Mouse (Mus musculus) left cerebral cortex, postnatal 4 days (tissue): Measurements from ENCODE around the gene Klhl24. TPM values are rescaled to one million over a fixed set of nuclear protein-coding genes. Genes with fewer than 3 reads are reported as not detected.

Experiments
- DNase-seq: peaks from one replicate; pipeline ENCODE4 v3.0.0-alpha.2; 2022
- intact Hi-C: fragments of 180-260 bp; cut with DNase I; formaldehyde crosslinking; loops from one replicate; pipeline ENCODE4 v1.15.1; 2025
- total RNA-seq, 2 experiments: library from RNA; stranded (reverse); gene quantifications; 2 replicates each; pipeline ENCODE4 v1.2.3; 2021

Klhl24 gene
- total RNA-seq, 2 experiments from 2014 or later: 73.1 to 73.4 TPM

- intact Hi-C loops: no loop called here
- peak; percentile 86 for DNase-seq
Observed at GRCm38 (mm10) chr16:20140772-20141531, 43.6 kb downstream of the Klhl24 start, which contains the start of gene Yeats2. Gene Yeats2, plus strand, starts transcription at chr16:20141063.

- intact Hi-C loops: no loop called here
- no peak for DNase-seq
Observed at GRCm38 (mm10) chr16:20144568-20144967, 47.2 kb downstream of the Klhl24 start.

GRCm38 (mm10) chr16:20151991-20152390, 54.6 kb downstream of the Klhl24 start:
- intact Hi-C loops: no loop called here
- DNase-seq: no peak

GRCm38 (mm10) chr16:20153742-20154141, 56.4 kb downstream of the Klhl24 start:
- intact Hi-C loops: no loop called here
- DNase-seq: no peak

GRCm38 (mm10) chr16:20160130-20160529, 62.8 kb downstream of the Klhl24 start:
- intact Hi-C loops: no loop called here
- DNase-seq: no peak

- intact Hi-C loops: no loop called here
- no peak for DNase-seq
Observed at GRCm38 (mm10) chr16:20169071-20169470, 71.7 kb downstream of the Klhl24 start.

- intact Hi-C loops: no loop called here
- peak; percentile 10 for DNase-seq
Observed at GRCm38 (mm10) chr16:20169471-20170106, 72.2 kb downstream of the Klhl24 start.

Other genes starting within 250 kb of the Klhl24 start
- gene Klhl6, start 114.5 kb upstream of the Klhl24 start, total RNA-seq: 1 to 10 TPM; 2.5 to 2.6 TPM
- gene Yeats2, start 43.5 kb downstream of the Klhl24 start, total RNA-seq: 10 to 100 TPM; 61.1 to 65.8 TPM
- 1 to 10 TPM; 8.4 to 9.0 TPM for gene Map6d1, start 143.8 kb downstream of the Klhl24 start, total RNA-seq
- gene Parl, start 204.8 kb downstream of the Klhl24 start, total RNA-seq: 10 to 100 TPM; 68.6 to 69.6 TPM
- gene Cyp2ab1, start 227.9 kb downstream of the Klhl24 start, total RNA-seq: not detected